Mouse (Mus musculus): Measurements from ENCODE around the gene Tdpoz5. TPM values are rescaled to one million over a fixed set of nuclear protein-coding genes. Genes with fewer than 3 reads are reported as not detected.

The Tdpoz5 gene
- not detected for polyA plus RNA-seq (2017; shearing (Covaris generic))

DNA sequence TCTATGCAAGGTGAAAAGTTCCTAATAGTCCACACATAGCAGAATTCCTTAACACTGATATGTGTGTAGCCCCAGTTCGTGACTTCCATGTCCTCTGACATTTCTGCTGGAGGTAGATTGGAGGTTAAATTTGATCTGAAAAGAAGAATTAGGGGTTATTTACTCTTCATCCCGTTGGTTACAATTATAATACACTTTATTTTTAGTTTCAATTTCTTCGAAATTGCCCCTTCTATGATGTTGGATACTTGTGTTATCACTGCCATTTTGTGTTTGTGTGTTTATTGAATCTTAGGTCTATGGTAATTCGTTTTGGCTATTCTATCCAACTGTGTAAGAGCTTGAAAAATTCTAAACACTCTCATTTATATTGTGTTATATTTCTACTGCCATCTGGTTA is at the start of gene Tdpoz5:
Tdpoz5 (minus strand) TSS at position 101 of the 400 bp plus-strand sequence.

DNA sequence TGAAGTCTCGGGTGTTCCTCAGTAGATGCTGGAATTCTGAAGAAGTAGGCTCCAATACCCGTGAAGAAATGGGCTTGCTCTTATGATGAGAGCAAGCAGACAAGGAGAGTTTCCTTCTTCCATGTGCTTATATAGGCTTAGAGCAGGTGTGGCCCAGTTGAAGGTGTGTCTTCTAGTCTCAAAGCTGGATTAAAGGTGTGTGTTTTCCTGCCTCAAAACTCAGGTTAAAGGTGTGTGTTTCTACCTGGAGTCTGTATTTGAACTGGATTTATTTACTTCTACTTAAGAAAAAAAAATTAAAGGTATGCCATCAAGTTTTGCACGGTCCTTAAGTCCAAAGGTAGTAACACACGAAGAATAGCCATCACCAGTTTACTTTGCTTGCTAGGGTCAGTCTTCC is 17.7 kb downstream of the Tdpoz5 start, which contains the start of gene Gm9117:
Gm9117 (minus strand) TSS at position 101 of the 400 bp plus-strand sequence.

Other genes with a start within 250 kb of the Tdpoz5 start
- not detected for gene Gm5773, start 188.3 kb downstream of the Tdpoz5 start, polyA plus RNA-seq (2017; shearing (Covaris generic))
- gene Tdpoz4, start 164.9 kb downstream of the Tdpoz5 start, polyA plus RNA-seq (2017; shearing (Covaris generic)) = 0.23 TPM
- gene Tdpoz3, start 135.3 kb downstream of the Tdpoz5 start, polyA plus RNA-seq (2017; shearing (Covaris generic)) = not detected
- not detected for gene Gm9117, start 17.8 kb downstream of the Tdpoz5 start, polyA plus RNA-seq (2017; shearing (Covaris generic))
- not detected for gene Gm9125, start 93.6 kb upstream of the Tdpoz5 start, polyA plus RNA-seq (2017; shearing (Covaris generic))
- not detected for gene Gm10697, start 111.3 kb upstream of the Tdpoz5 start, polyA plus RNA-seq (2017; shearing (Covaris generic))
- not detected for gene Gm10696, start 216.9 kb upstream of the Tdpoz5 start, polyA plus RNA-seq (2017; shearing (Covaris generic))
- gene Gm5286, start 235.4 kb upstream of the Tdpoz5 start, polyA plus RNA-seq (2017; shearing (Covaris generic)) = not detected

Measured in CD4-positive, CD25-positive, alpha-beta regulatory T cell (primary cell).